Mouse (Mus musculus): Measurements from ENCODE around the gene Acyp1.

- TF ChIP-seq MAFK (IDR thresholded peaks at IDR 0.05; ENCODE audit: insufficient read depth, low read depth, low read length) (no peak), ZNF384 (IDR thresholded peaks at IDR 0.05; ENCODE audit: low read depth, low read length) (no peak), CHD2 (IDR thresholded peaks at IDR 0.05; ENCODE audit: low read depth, low read length) (no peak), HCFC1 (IDR thresholded peaks at IDR 0.05; ENCODE audit: borderline replicate concordance, insufficient read depth, low read length) (no peak)
These were observed 8.7 kb downstream of the Acyp1 start for GRCm38 (mm10) chr12:85279396-85280080.

Data from ES-E14 (cell line).